ENCODE assay signal across 8 mouse cellular contexts in genomic region chr13:24253989-24254388, GRCm38 (mm10). TPM values are rescaled to one million over a fixed set of nuclear protein-coding genes. Genes with fewer than 3 reads are reported as not detected.
DNase-seq lines count a peak whose midpoint lies in the region; ATAC-seq and TF ChIP-seq lines count a peak whose summit lies in the region.

No protein-coding gene starts in this region.

- peak; percentile 75 to 88 for DNase-seq in adrenal gland, adult (ENCODE audit: inconsistent age in 2 of 2, low spot score in 1 of 2)
- DNase-seq in adrenal gland, adult 8-10 months: no peak
- DNase-seq in urinary bladder, postnatal 25 days (ENCODE audit: low spot score): peak; percentile 30
- DNase-seq in urinary bladder, postnatal 10 days (ENCODE audit: low spot score): no peak
- peak; percentile 24 to 75 for DNase-seq in frontal cortex, adult 2 months (ENCODE audit: extremely low spot score in 1 of 2, low spot score in 1 of 2)
- no peak for DNase-seq in intestine, embryonic 14.5 days (ENCODE audit: low spot score)
- peak; percentile 50 for DNase-seq in liver, postnatal 0 days
- peak in 1 of 2 experiments; percentile 30 for DNase-seq in spleen, adult 2 months (ENCODE audit: low read depth in 1 of 2, low spot score in 2 of 2)

- peaks cover 10% of the 10 kb centered on the region; the same call in 1 of the 2 replicates for H3K4me1 ChIP-seq in intestine, embryonic 14.5 days (replicated peaks; ENCODE audit: control insufficient read depth, insufficient read depth, low read length)
- H3K4me1 ChIP-seq in liver, postnatal 0 days (ENCODE audit: insufficient read depth): no peaks in the 10 kb centered on the region
- no peaks in the 10 kb centered on the region for H3K4me1 ChIP-seq in spleen, adult 2 months (ENCODE audit: control insufficient read depth, insufficient read depth, insufficient read length)

- H3K27ac ChIP-seq in intestine, embryonic 14.5 days (ENCODE audit: low read depth): no peak overlapping the region
- H3K27ac ChIP-seq in liver, postnatal 0 days (ENCODE audit: low read depth): no peak overlapping the region
- no peak overlapping the region for H3K27ac ChIP-seq in spleen, adult 2 months (ENCODE audit: insufficient read depth, low read length)

- ATAC-seq in intestine, embryonic 14.5 days (replicated peaks; ENCODE audit: low FRiP score, low TSS enrichment, low read depth): 0 out of 2 replicates have a peak, but pooled peaks have one; percentile 52
- peak; percentile 85 for ATAC-seq in liver, postnatal 0 days

- no peak overlapping the region for H3K4me2 ChIP-seq in intestine, embryonic 14.5 days (ENCODE audit: low read length)
- no peak overlapping the region for H3K4me2 ChIP-seq in liver, postnatal 0 days (ENCODE audit: low read depth, low read length)

- no peaks in the 10 kb centered on the region for H3K36me3 ChIP-seq in intestine, embryonic 14.5 days (ENCODE audit: control insufficient read depth, insufficient read depth, low read length)
- no peaks in the 10 kb centered on the region for H3K36me3 ChIP-seq in liver, postnatal 0 days (replicated peaks; ENCODE audit: insufficient read depth, low read length)
- H3K36me3 ChIP-seq in spleen, adult 2 months (ENCODE audit: control insufficient read depth, insufficient read depth, low read length): no peaks in the 10 kb centered on the region

- peak; percentile 80 for TF ChIP-seq CTCF in liver, postnatal 0 days (IDR thresholded peaks at IDR 0.05; ENCODE audit: low read depth)
- TF ChIP-seq CTCF in spleen, adult 2 months (IDR thresholded peaks at IDR 0.05; ENCODE audit: extremely low read depth, insufficient read depth, insufficient read length, insufficient replicate concordance): peak; percentile 31; the same call in 1 of the 2 replicates

- no peak for TF ChIP-seq POLR2A in spleen, adult 2 months (IDR thresholded peaks at IDR 0.05; ENCODE audit: low read depth, low read length)

- H3K4me3 ChIP-seq in intestine, embryonic 14.5 days (ENCODE audit: low read depth, low read length): no peak overlapping the region
- H3K4me3 ChIP-seq in liver, postnatal 0 days (ENCODE audit: low read depth, low read length): no peak overlapping the region
- no peak overlapping the region for H3K4me3 ChIP-seq in spleen, adult 2 months (ENCODE audit: extremely low read depth, insufficient read depth, insufficient read length)

- no peaks in the 10 kb centered on the region for H3K27me3 ChIP-seq in intestine, embryonic 14.5 days (replicated peaks; ENCODE audit: control insufficient read depth, insufficient read depth, low read length)
- H3K27me3 ChIP-seq in liver, postnatal 0 days (ENCODE audit: insufficient read depth, low read length): no peaks in the 10 kb centered on the region
- H3K27me3 ChIP-seq in spleen, adult 2 months (ENCODE audit: control insufficient read depth, insufficient read depth, low read length): no peaks in the 10 kb centered on the region

- no peak overlapping the region for H3K9ac ChIP-seq in intestine, embryonic 14.5 days (ENCODE audit: low read length)
- H3K9ac ChIP-seq in liver, postnatal 0 days (replicated peaks): no peak overlapping the region

- WGBS in intestine, embryonic 14.5 days: 28% methylated on average over 2 of the region's 2 CpGs
- 5% methylated on average over 2 of the region's 2 CpGs for WGBS in liver, postnatal 0 days (ENCODE audit: insufficient replicate concordance)
- 3% methylated on average over 2 of the region's 2 CpGs for WGBS in spleen, adult 2 months

- TF ChIP-seq EP300 in liver, postnatal 0 days (IDR thresholded peaks at IDR 0.05; ENCODE audit: low read depth): peak; percentile 85

- H3K9me3 ChIP-seq in intestine, embryonic 14.5 days (ENCODE audit: control insufficient read depth, low read length): no peaks in the 10 kb centered on the region
- H3K9me3 ChIP-seq in liver, postnatal 0 days (ENCODE audit: low read length): no peaks in the 10 kb centered on the region

RNA-seq across cellular contexts. Expression of gene Carmil1, which starts 26.6 kb away (rescaled TPM):
- 100 to 1,000 TPM in 1 of 4 experiments, 10 to 100 TPM in 3; 52.8 to 101 (median 64.1) TPM for total RNA-seq in adrenal gland, adult 8-10 months (2022)
- 36.1 and 37.7 TPM in 2 replicates for polyA plus RNA-seq in frontal cortex, adult 2 months (2012; rRNA removed)
- 43.5 and 43.7 TPM in 2 replicates for polyA plus RNA-seq in intestine, embryonic 14.5 days (2014; fragmentation: Nextera tagmentation; extraction: Ambion mirVana)
- 5.9 and 6.5 TPM in 2 replicates for polyA plus RNA-seq in liver, postnatal 0 days (2015; fragmentation: Nextera tagmentation; extraction: Ambion mirVana)
- 3.4 and 4.3 TPM in 2 replicates for polyA plus RNA-seq in spleen, adult 2 months (2012; rRNA removed)

Comparison
In these comparisons a context has a peak if more than half of its experiments do, and no peak if none do; other contexts are left out.
1. DNase-seq: peak in adrenal gland, adult (2 of 2), urinary bladder, postnatal 25 days (single experiment), frontal cortex, adult 2 months (2 of 2) and liver, postnatal 0 days (single experiment); none in adrenal gland, adult 8-10 months (single experiment), urinary bladder, postnatal 10 days (single experiment) and intestine, embryonic 14.5 days (single experiment).